Mouse (Mus musculus): ENCODE results near the gene Ndrg3.

Ndrg3 gene

DNA sequence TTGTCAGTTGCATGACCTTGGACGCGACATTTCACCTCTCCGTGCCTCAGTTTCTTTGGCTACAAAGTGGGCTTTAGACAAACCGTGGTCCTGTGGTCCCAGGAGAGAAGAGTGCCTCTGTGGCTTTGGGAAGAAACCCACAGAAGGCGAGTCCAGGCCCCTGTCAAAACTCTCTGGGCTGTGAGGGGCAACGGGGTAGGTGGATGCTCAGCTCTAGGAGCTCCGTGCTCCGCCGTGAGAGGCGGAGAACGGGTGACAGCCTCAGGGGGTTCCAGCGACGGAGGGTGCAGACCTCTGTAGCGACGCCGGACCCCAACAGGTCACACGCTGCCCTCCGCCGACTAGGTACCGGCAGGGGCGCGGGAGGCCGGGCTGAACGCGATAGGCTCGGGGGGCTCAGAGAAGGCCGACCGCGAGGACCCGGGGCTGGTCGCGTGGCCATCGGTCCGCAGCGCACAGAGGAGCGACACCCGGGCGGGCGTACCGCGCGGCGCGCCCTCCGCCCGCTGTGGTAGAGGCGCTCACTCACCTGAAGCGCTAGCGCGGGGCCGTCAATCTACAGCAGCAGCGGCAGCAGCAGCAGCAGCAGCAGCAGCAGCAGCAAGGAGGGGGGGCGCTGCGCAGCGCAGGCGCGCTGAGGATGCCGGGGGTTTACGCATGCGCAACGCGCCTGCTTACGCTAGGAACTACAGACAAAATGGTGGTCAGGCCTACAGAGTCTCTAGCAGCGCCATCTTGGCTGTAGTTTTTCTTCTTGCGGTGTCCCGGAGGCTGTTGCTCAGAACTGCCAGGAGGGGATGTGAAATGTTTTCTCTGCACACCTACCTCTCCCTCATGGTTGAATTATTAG, at the start of gene Ndrg3:
Gene Ndrg3 (minus strand): TSS at position 587 of the 850 bp plus-strand sequence.
- DNase-seq = peak; percentile 98

- peak; percentile 50 for DNase-seq
These were observed 49.6 kb upstream of the Ndrg3 start for GRCm38 (mm10) chr2:157041421-157041820.

DNA sequence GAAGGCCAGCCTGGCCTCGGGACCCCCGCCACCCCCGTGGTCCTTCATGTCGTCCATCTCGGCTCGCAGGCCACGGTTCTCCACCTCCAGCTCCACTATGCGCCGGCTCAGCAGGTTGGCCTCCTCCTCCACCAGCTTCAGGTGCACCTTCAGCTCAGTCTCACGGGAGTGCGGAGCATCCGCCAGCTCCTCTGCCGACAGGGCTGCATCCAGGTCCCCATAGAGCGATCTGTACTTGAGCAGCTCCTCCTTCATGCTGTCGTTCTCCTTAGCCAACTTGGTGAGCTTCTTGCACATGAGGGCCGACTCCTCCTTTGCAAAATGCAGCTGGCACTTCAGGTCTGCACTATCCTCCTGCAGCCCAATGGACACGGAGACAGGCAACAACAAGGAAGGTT, 48.8 kb upstream of the Ndrg3 start:
- DNase-seq = no peak

GRCm38 (mm10) chr2:157039900-157040648, 48.2 kb upstream of the Ndrg3 start:
- peak; percentile 75 for DNase-seq

- peak; percentile 39 for DNase-seq
These were observed 45.4 kb upstream of the Ndrg3 start for GRCm38 (mm10) chr2:157037303-157037702.

DNA sequence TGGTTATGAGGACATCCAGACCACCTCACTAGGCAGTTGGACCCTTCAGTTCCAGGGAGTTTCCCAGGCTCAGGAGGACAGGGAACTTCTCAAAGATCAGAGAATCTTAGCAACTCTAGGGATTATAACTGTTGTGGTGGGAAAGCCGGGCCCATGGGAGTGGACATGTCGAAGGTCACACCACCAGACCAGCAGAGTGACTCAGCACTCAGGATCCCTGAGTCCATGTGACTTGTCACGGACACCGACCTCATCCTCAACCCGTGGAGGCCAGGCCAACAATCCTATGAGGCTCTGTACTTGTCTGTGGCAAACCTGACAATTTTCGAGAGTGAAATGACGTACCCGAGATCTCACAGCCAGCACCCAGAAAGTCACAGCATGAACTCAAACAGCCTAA, 44.5 kb upstream of the Ndrg3 start:
- DNase-seq = peak; percentile 45

- peak; percentile 91 for DNase-seq
These were observed 43.5 kb upstream of the Ndrg3 start for GRCm38 (mm10) chr2:157035371-157035770.

- DNase-seq = peak; percentile 83
These were observed 38.9 kb upstream of the Ndrg3 start for GRCm38 (mm10) chr2:157030804-157031203.

GRCm38 (mm10) chr2:157028261-157028660, 36.4 kb upstream of the Ndrg3 start:
- peak; percentile 71 for DNase-seq

GRCm38 (mm10) chr2:157027106-157028008, 35.5 kb upstream of the Ndrg3 start:
- peak; percentile 87 for DNase-seq

DNA sequence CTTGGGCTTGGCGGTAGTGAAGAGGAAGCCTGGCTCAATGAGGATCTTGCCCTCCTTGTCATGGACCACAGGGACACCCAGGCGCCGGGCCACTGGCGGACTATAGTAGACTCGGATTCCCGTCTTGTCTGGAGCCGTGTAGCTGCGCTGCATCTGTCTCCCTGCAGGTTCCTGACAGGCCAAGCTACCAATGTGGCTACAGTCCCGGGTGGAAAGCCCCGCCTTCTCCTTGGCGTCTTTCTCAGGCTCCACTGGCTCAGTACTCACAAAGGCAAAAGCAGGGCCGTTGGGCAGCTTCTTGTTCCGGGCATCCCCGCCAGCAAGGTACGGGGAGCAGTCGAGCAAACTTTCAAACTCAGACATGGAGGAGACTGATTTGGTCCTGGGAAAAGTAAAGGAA, 29.3 kb upstream of the Ndrg3 start:
- no peak for DNase-seq

- DNase-seq = no peak
These were observed 27.4 kb upstream of the Ndrg3 start for GRCm38 (mm10) chr2:157019228-157019627.

GRCm38 (mm10) chr2:157016529-157017270, 24.8 kb upstream of the Ndrg3 start:
- DNase-seq = no peak

GRCm38 (mm10) chr2:157012341-157012740, 20.5 kb upstream of the Ndrg3 start:
- no peak for DNase-seq

- DNase-seq = no peak
These were observed 18.9 kb upstream of the Ndrg3 start for GRCm38 (mm10) chr2:157010634-157011310.

DNA sequence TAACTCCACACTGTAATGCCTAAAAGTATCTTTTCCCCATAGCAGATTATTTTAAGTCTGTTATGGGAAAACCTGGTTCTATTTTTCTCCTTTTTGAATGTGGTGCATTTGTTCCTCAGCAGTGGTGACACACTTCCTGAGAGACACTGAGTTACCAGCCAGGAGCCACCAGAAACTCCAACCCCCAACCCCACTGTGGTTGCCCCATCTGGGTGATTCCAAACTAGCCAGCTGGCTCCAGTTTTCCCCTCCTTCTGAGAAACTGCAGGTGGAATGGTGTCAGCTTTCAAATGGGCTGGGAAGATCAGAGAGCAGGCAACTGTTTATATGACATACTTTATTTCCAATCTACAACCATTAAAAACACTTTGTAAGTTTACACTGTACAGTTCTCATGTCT, 18.3 kb upstream of the Ndrg3 start:
- no peak for DNase-seq

- DNase-seq = no peak
These were observed 16.7 kb upstream of the Ndrg3 start for GRCm38 (mm10) chr2:157008509-157008908.

- no peak for DNase-seq
These were observed 15.4 kb upstream of the Ndrg3 start for GRCm38 (mm10) chr2:157007234-157007596.

DNA sequence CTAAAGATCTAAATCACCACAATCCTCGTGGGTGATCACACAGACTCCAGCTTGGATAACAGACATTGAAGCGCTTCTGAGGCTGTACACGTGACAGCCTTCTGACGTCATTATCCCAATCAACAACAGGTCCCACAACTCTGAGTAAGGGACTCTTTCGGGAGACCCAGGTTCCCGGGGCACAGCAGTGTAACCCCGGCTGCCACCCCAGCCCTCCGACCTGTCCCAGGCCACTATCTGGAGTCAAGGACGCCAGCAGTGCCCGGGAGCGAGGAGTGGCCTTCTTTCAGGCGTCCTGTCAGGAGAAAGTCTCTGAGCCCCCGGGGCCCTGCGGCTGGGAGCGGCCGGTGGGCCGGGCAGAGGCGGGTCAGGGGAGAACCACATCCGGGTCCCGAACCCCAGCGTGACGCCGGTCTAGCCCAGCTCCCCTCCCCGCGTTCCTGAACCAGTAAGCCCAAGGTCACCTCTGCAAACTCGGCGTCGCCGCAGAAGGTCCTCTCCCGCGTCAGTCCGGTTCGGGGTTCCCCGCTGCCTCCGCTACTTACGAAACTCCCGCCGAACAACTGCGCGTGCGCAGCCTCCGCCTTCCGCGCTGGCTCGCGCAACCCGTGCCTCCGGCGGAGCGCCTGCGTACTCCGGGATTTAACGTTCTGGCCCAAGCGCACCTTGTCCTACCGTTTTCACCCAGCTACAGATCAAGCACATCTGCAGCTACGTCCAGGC, 14.8 kb upstream of the Ndrg3 start, which contains the start of gene Dsn1:
Gene Dsn1 (minus strand): TSS at position 644 of the 723 bp plus-strand sequence.
- DNase-seq = peak; percentile 89

DNA sequence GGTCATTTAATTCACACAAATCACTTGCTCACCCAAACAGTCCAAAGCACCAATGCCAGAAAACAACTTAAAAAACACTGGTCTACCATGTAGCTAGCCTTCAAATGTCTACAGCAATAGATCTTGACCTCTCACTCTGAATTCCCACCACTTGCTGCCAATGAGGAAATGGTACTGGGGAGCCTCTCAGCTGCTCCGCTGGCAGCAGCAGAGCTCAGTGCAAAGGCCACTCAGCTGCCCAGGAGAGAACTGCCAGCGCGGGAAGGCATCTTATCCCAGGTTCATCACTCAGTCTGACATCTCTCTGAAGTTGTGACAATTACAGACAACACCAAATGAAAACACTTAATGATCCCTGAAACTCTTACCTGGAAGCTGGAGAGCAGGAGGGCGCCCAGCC, 10.5 kb upstream of the Ndrg3 start:
- DNase-seq = no peak

- DNase-seq = peak; percentile 74
These were observed 6.4 kb upstream of the Ndrg3 start for GRCm38 (mm10) chr2:156998263-156998662.
